Mouse (Mus musculus): Measurements from ENCODE around the gene Akt1s1.

Akt1s1 gene

GRCm38 (mm10) chr7:44824872-44825271 lies 23.9 kb upstream of the Akt1s1 start:
- peak; percentile 62 to 86 for DNase-seq (ENCODE audit: low spot score in 2 of 2)

GRCm38 (mm10) chr7:44826771-44827170 lies 22.0 kb upstream of the Akt1s1 start:
- DNase-seq (ENCODE audit: low spot score in 2 of 2) = no peak

DNA sequence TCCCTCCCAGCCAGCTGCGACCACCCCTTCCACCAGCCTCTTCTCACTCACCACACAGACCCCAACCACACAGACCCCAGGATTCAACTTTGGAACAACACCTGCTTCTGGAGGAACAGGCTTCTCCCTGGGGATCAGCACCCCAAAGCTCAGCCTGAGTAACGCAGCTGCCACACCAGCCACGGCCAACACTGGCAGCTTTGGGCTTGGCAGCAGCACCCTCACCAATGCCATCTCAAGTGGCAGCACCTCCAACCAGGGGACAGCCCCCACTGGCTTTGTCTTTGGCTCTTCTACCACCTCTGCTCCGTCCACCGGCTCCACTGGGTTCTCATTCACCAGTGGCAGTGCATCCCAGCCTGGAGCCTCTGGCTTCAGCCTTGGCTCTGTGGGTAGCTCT lies 20.1 kb upstream of the Akt1s1 start:
- no peak for DNase-seq (ENCODE audit: low spot score in 2 of 2)

DNA sequence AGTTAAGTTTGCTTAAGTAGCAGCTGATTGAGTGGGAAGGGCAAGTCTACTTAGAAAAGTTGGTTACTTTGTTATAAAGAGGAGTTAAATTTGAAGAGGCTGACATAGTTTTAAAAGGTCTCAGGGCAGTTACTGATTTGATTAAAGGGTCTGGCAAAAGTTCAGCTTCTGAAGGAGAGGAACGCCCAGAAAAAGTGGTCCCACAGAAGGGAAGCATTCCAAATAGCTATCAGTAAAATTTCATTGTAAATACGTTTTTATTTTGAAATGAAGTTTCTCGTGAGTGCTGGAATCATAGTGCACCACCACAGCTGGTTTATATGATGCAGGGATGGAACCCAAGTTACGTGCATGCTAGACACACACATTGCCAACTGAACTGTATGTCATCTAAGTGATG lies 16.0 kb upstream of the Akt1s1 start:
- DNase-seq (ENCODE audit: low spot score in 2 of 2) = no peak

DNA sequence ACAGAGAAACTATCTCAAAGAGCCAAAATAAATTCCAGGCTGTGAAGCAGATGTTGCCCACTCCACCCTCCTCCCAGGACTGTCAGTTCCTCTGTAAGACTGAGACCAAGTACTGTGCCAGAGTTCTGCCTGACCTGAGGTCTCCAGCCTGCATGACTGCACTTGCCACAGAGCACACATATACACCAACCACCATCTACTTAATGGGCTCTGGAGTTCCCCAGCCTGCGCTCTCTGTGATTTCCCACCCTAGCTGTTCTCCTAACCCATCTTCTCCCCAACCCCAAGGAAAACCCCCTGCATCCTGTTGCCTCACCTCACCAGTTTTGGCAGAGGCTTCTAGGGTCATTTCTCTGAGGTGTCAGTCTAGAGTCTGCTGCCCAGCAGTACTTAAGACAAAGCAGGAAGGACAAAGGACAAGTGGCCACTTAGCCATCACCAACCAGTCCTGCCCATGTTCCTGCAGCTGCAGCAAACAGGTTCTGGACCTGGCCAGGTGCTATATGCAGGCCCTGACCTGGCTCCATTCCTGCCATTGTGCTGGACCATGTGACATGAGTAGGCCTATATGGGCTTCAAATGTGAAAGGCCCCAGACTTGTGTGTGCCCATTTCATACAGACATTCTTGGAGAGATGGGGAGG lies 13.3 kb upstream of the Akt1s1 start:
- no peak for DNase-seq (ENCODE audit: low spot score in 2 of 2)

GRCm38 (mm10) chr7:44836016-44836404 lies 12.8 kb upstream of the Akt1s1 start:
- no peak for DNase-seq (ENCODE audit: low spot score in 2 of 2)

- DNase-seq (ENCODE audit: low spot score in 2 of 2) = no peak
Measured at GRCm38 (mm10) chr7:44836423-44837053, 12.3 kb upstream of the Akt1s1 start.

- DNase-seq (ENCODE audit: low spot score in 2 of 2) = no peak
Measured at GRCm38 (mm10) chr7:44838073-44838472, 10.7 kb upstream of the Akt1s1 start.

- no peak for DNase-seq (ENCODE audit: low spot score in 2 of 2)
Measured at GRCm38 (mm10) chr7:44839171-44839490, 9.7 kb upstream of the Akt1s1 start.

DNA sequence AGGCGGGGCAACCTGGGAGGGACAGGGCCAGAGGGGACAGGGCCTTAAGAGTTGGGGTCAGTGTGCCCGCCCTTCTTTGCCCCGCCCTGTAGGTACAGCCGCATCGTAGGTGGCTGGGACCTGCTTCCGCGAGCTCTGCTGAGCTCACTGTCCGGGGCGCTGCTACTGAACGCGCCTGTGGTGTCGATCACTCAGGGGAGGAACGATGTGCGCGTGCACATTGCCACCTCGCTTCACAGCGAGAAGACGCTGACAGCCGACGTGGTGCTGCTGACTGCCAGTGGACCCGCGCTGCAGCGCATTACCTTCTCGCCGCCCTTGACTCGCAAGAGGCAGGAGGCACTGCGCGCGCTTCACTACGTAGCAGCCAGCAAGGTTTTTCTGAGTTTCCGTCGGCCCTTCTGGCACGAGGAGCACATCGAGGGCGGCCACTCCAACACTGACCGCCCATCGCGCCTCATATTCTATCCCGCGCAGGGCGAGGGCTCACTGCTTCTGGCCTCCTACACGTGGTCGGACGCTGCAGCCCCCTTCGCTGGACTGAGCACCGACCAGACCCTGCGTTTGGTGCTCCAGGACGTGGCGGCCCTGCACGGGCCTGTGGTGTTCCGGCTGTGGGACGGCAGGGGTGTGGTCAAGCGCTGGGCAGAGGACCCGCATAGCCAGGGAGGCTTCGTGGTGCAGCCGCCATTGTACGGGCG lies 9.2 kb upstream of the Akt1s1 start:
- DNase-seq (ENCODE audit: low spot score in 2 of 2) = peak in 1 of 2 experiments; percentile 46

DNA sequence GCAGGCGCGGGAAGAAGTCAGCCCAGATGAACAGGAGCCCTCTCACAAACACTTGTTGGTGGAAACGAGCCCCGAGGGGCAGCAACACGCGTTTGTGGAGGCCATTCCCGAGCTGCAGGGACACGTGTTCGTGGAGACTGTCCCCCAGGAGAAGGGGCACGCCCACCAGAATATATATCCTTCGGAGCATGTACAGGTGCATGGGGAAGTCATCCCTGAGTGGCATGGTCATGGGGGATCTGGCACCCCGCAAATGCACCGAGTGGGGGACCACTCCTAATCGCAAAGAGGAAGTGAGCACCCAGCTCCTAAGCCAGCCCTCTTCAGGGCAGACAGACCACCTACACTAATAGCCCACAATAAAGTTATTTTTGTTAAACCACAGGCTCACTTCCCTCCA lies 8.4 kb upstream of the Akt1s1 start:
- DNase-seq (ENCODE audit: low spot score in 2 of 2) = no peak

- DNase-seq (ENCODE audit: low spot score in 2 of 2) = no peak
Measured at GRCm38 (mm10) chr7:44841825-44842463, 6.8 kb upstream of the Akt1s1 start.

- no peak for DNase-seq (ENCODE audit: low spot score in 2 of 2)
Measured at GRCm38 (mm10) chr7:44845006-44845405, 3.8 kb upstream of the Akt1s1 start.

DNA sequence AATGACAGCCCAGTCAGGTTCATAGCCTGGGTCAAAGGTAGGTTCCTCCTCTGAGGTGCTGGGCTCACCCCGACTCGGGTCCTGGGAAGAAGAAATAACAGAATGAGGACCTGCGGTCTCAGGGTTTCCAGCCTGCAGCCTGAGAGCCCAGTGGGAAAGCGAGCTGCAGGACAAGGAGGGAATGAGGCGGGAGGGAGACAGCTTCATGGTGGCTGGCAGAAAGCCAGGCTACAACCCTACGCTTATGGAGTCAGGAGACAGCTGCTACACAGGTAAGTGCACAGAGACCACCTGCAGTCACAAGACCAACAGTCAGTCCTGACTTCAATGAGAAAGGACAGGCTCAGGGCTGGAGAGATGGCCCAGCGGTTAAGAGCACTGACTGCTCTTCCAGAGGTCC lies 2.0 kb upstream of the Akt1s1 start:
- DNase-seq (ENCODE audit: low spot score in 2 of 2) = no peak

DNA sequence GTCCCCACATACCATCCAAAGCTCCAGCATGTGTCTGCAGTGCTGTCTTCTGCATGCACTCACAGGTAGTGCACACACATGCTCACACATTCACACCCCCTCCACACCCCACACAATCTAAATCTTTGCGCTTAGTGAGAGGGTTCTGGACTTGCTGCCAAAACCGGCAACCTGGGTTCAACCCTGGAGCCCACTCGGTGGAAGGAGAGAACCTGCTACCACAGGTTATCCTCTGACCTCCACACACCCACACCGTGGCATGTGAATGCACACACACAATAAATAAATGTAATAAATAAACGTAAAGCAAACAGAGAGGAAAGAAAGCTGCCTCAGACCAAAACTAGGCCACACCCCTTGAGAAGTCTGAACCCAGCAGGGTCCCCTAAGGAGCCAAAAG lies 1.0 kb upstream of the Akt1s1 start:
- no peak for DNase-seq (ENCODE audit: low spot score in 2 of 2)

DNA sequence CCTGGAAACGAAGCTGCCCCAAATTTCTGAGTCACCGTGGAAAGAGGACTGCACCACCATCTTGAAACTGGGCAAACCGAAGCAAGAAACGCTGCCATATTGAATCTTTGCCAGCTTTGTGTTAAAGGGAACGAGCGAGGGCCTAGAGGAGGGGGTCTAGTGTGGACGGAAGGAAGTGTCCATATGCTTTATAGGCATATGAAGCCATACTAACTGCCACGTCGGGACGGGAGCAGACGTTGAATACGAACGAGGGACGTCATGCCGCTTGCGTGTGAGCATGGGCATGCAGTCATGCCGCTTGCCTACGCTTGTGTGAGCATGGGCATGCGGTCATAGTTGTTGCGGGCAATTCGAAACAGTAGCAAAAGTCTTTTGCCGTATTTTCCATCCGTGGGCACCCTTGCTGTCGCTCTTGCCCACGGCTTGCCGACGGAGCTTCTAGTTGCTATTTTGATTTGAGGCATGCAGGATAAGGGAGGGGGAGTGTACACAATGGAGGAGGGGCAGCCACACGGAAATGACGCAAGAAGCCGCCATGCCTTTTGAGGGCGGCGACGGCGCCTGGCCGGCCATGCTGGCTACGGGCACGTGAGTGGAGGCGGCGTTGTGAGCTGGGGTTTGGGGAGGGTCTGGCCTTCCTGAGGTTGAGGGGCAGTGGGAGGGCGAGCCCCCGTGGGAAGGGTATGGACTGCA lies 773 bp downstream of the Akt1s1 start:
- peak; percentile 84 to 89 for DNase-seq (ENCODE audit: low spot score in 2 of 2)

DNA sequence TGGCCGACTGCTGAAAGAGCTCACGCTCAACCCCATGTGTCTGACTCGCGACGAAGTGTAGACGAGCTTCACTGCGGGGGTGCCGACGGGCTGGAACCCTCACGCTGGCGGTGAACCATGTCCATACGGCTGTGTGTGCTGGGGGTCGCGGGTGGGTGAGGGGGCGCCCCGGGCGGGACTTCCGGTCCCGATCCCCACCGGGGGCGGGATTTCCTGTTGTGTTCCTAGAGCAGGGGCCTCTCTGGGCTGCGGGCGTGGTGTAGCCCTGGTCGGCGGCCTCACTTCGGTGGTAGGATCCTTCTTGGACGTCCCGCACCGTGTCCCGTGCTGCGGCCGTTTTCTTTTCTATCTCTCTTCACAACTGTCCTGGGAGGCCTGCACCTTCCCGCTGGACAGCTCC lies 1.4 kb downstream of the Akt1s1 start:
- DNase-seq (ENCODE audit: low spot score in 2 of 2) = peak; percentile 78 to 82

- DNase-seq (ENCODE audit: low spot score in 2 of 2) = no peak
Measured at GRCm38 (mm10) chr7:44850789-44851624, 2.2 kb downstream of the Akt1s1 start.

GRCm38 (mm10) chr7:44851625-44852234 lies 2.9 kb downstream of the Akt1s1 start:
- no peak for DNase-seq (ENCODE audit: low spot score in 2 of 2)

- no peak for DNase-seq (ENCODE audit: low spot score in 2 of 2)
Measured at GRCm38 (mm10) chr7:44852259-44853027, 3.7 kb downstream of the Akt1s1 start.

Measured in thymus, postnatal 10 days (tissue).